Mouse (Mus musculus): ENCODE measurements around the gene Srms. TPM values are rescaled to one million over a fixed set of nuclear protein-coding genes. Genes with fewer than 3 reads are reported as not detected.

The Srms gene
- polyA plus RNA-seq, 1 experiment = 7.6 TPM

GRCm38 (mm10) chr2:181227122-181227521 lies 14.1 kb upstream of the Srms start:
- Histone ChIP-seq H3K4me1 (ENCODE audit: control insufficient read depth, insufficient read depth, low read length) (peaks cover 3% of the 10 kb centered on the region), H3K4me3 (replicated peaks; ENCODE audit: extremely low read depth, low read depth, low read length) (no peak overlapping the region)
- 55% methylated on average over 3 of the region's 3 CpGs for WGBS
- no peak for DNase-seq
- TF ChIP-seq CTCF (IDR thresholded peaks at IDR 0.05; ENCODE audit: insufficient read depth, low read length) (no peak; the same call in 1 of the 2 replicates), POLR2A (IDR thresholded peaks at IDR 0.05; ENCODE audit: borderline replicate concordance, extremely low read depth, low read depth, low read length) (no peak)

- no peak overlapping the region for H3K4me3 ChIP-seq (replicated peaks; ENCODE audit: extremely low read depth, low read depth, low read length)
- 89% methylated on average over 2 of the region's 2 CpGs for WGBS
- H3K4me1 ChIP-seq (ENCODE audit: control insufficient read depth, insufficient read depth, low read length) = peaks cover 9% of the 10 kb centered on the region
- TF ChIP-seq CTCF (IDR thresholded peaks at IDR 0.05; ENCODE audit: insufficient read depth, low read length) = no peak
- no peak for TF ChIP-seq POLR2A (IDR thresholded peaks at IDR 0.05; ENCODE audit: borderline replicate concordance, extremely low read depth, low read depth, low read length)
- DNase-seq = no peak
Observed at GRCm38 (mm10) chr2:181224994-181225393, 12.0 kb upstream of the Srms start.

- whole genome bisulfite sequencing = 36% methylated on average over 2 of the region's 2 CpGs
- Histone ChIP-seq H3K4me3 (replicated peaks; ENCODE audit: extremely low read depth, low read depth, low read length) (no peak overlapping the region), H3K4me1 (ENCODE audit: control insufficient read depth, insufficient read depth, low read length) (peaks cover 14% of the 10 kb centered on the region)
- DNase-seq = no peak
- TF ChIP-seq CTCF (IDR thresholded peaks at IDR 0.05; ENCODE audit: insufficient read depth, low read length) = no peak
- no peak for TF ChIP-seq POLR2A (IDR thresholded peaks at IDR 0.05; ENCODE audit: borderline replicate concordance, extremely low read depth, low read depth, low read length)
Observed at GRCm38 (mm10) chr2:181220361-181220760, 7.4 kb upstream of the Srms start.

- TF ChIP-seq POLR2A (IDR thresholded peaks at IDR 0.05; ENCODE audit: borderline replicate concordance, extremely low read depth, low read depth, low read length) (peak; percentile 56; the same call in 1 of the 2 replicates), CTCF (IDR thresholded peaks at IDR 0.05; ENCODE audit: insufficient read depth, low read length) (peak; percentile 33; the same call in 1 of the 2 replicates)
- H3K4me3 ChIP-seq (replicated peaks; ENCODE audit: extremely low read depth, low read depth, low read length) = peak within 1 kb of the TSS; percentile 53
- peak; percentile 82 for DNase-seq
- peaks cover 14% of the 10 kb centered on the region for H3K4me1 ChIP-seq (ENCODE audit: control insufficient read depth, insufficient read depth, low read length)
- WGBS = 3% methylated on average over 25 of the region's 25 CpGs
Observed at GRCm38 (mm10) chr2:181219538-181220216, 6.7 kb upstream of the Srms start, which contains the start of gene Fndc11. Gene Fndc11, plus strand, starts transcription at chr2:181220013.

- Histone ChIP-seq H3K4me1 (ENCODE audit: control insufficient read depth, insufficient read depth, low read length) (peaks cover 14% of the 10 kb centered on the region), H3K4me3 (replicated peaks; ENCODE audit: extremely low read depth, low read depth, low read length) (no peak overlapping the region)
- peak; percentile 36 for DNase-seq
- TF ChIP-seq CTCF (IDR thresholded peaks at IDR 0.05; ENCODE audit: insufficient read depth, low read length) = no peak
- TF ChIP-seq POLR2A (IDR thresholded peaks at IDR 0.05; ENCODE audit: borderline replicate concordance, extremely low read depth, low read depth, low read length) = no peak
- 41% methylated on average over 5 of the region's 5 CpGs for WGBS
Observed at GRCm38 (mm10) chr2:181218881-181219485, 6.0 kb upstream of the Srms start.

GRCm38 (mm10) chr2:181216037-181216436 lies 3.1 kb upstream of the Srms start:
- WGBS = 85% methylated on average over 6 of the region's 6 CpGs
- H3K4me3 ChIP-seq (replicated peaks; ENCODE audit: extremely low read depth, low read depth, low read length) = no peak overlapping the region
- TF ChIP-seq CTCF (IDR thresholded peaks at IDR 0.05; ENCODE audit: insufficient read depth, low read length) = no peak
- no peak for TF ChIP-seq POLR2A (IDR thresholded peaks at IDR 0.05; ENCODE audit: borderline replicate concordance, extremely low read depth, low read depth, low read length)
- no peak for DNase-seq
- peaks cover 17% of the 10 kb centered on the region for H3K4me1 ChIP-seq (ENCODE audit: control insufficient read depth, insufficient read depth, low read length)

- Histone ChIP-seq H3K4me3 (replicated peaks; ENCODE audit: extremely low read depth, low read depth, low read length) (peak overlapping the region; percentile 84), H3K4me1 (ENCODE audit: control insufficient read depth, insufficient read depth, low read length) (peaks cover 4% of the 10 kb centered on the region)
- peak; percentile 40 for DNase-seq
- 2% methylated on average over 34 of the region's 34 CpGs for WGBS
- TF ChIP-seq CTCF (IDR thresholded peaks at IDR 0.05; ENCODE audit: insufficient read depth, low read length) (no peak), POLR2A (IDR thresholded peaks at IDR 0.05; ENCODE audit: borderline replicate concordance, extremely low read depth, low read depth, low read length) (no peak)
Observed at GRCm38 (mm10) chr2:181212389-181213020, 480 bp downstream of the Srms start.

GRCm38 (mm10) chr2:181206118-181206517 lies 6.9 kb downstream of the Srms start:
- H3K4me3 ChIP-seq (replicated peaks; ENCODE audit: extremely low read depth, low read depth, low read length) = no peak overlapping the region
- 65% methylated on average over 9 of the region's 9 CpGs for WGBS
- DNase-seq = no peak
- no peak for TF ChIP-seq CTCF (IDR thresholded peaks at IDR 0.05; ENCODE audit: insufficient read depth, low read length)
- TF ChIP-seq POLR2A (IDR thresholded peaks at IDR 0.05; ENCODE audit: borderline replicate concordance, extremely low read depth, low read depth, low read length) = no peak
- H3K4me1 ChIP-seq (ENCODE audit: control insufficient read depth, insufficient read depth, low read length) = peaks cover 3% of the 10 kb centered on the region

GRCm38 (mm10) chr2:181205678-181206077 lies 7.3 kb downstream of the Srms start:
- DNase-seq = no peak
- Histone ChIP-seq H3K4me1 (ENCODE audit: control insufficient read depth, insufficient read depth, low read length) (peaks cover 3% of the 10 kb centered on the region), H3K4me3 (replicated peaks; ENCODE audit: extremely low read depth, low read depth, low read length) (no peak overlapping the region)
- TF ChIP-seq POLR2A (IDR thresholded peaks at IDR 0.05; ENCODE audit: borderline replicate concordance, extremely low read depth, low read depth, low read length) (no peak), CTCF (IDR thresholded peaks at IDR 0.05; ENCODE audit: insufficient read depth, low read length) (no peak)
- 75% methylated on average over 5 of the region's 5 CpGs for WGBS
